Mouse (Mus musculus) cerebellum, adult (tissue): ENCODE results near the gene Tmed4.
"Not testable (repeated sequence)": the region's sequence is repeated elsewhere in the genome, so short reads cannot be mapped to it uniquely, and the experiment has no call there.

ENCODE experiments used
- ATAC-seq: cut with Nextera tagmentation; 2 replicates; pipeline ENCODE4 v1.9.2; 2017; ENCODE audit warnings: mild to moderate bottlenecking, moderate library complexity, mixed read lengths; ENCODE audit not compliant: insufficient number of reproducible peaks, low FRiP score, low TSS enrichment

Tmed4 gene

GRCm38 (mm10) chr11:6275094-6275484 lies 419 bp upstream of the Tmed4 start:
- no peak for ATAC-seq

GRCm38 (mm10) chr11:6273607-6274006 lies 1.1 kb downstream of the Tmed4 start:
- no peak for ATAC-seq

GRCm38 (mm10) chr11:6267320-6268254 lies 7.1 kb downstream of the Tmed4 start, which contains the start of gene Ddx56:
TSS of gene Ddx56 (minus strand) at chr11:6267772.
- peak; percentile 95 for ATAC-seq

GRCm38 (mm10) chr11:6266621-6267020 lies 8.0 kb downstream of the Tmed4 start:
- ATAC-seq = no peak

- peak; percentile 42; the same call in 1 of the 2 replicates for ATAC-seq
These were observed 13.1 kb downstream of the Tmed4 start for GRCm38 (mm10) chr11:6261434-6262082.

- no peak for ATAC-seq
These were observed 15.3 kb downstream of the Tmed4 start for GRCm38 (mm10) chr11:6259413-6259812.

- no peak for ATAC-seq
These were observed 18.1 kb downstream of the Tmed4 start for GRCm38 (mm10) chr11:6256490-6257072.

GRCm38 (mm10) chr11:6254602-6255001 lies 20.1 kb downstream of the Tmed4 start:
- not testable (repeated sequence) for ATAC-seq

GRCm38 (mm10) chr11:6252824-6253223 lies 21.8 kb downstream of the Tmed4 start:
- no peak for ATAC-seq

- ATAC-seq = no peak
These were observed 22.4 kb downstream of the Tmed4 start for GRCm38 (mm10) chr11:6252248-6252647.

- ATAC-seq = no peak
These were observed 30.0 kb downstream of the Tmed4 start for GRCm38 (mm10) chr11:6244707-6245106.

- no peak for ATAC-seq
These were observed 41.6 kb downstream of the Tmed4 start for GRCm38 (mm10) chr11:6233025-6233424.

GRCm38 (mm10) chr11:6230012-6230411 lies 44.7 kb downstream of the Tmed4 start, which contains the start of gene Npc1l1:
TSS of gene Npc1l1 (minus strand) at chr11:6230143.
- ATAC-seq = no peak

GRCm38 (mm10) chr11:6224541-6225229 lies 50.0 kb downstream of the Tmed4 start:
- no peak for ATAC-seq

- no peak for ATAC-seq
These were observed 52.5 kb downstream of the Tmed4 start for GRCm38 (mm10) chr11:6222187-6222586.
